Mouse (Mus musculus) heart, embryonic 14.5 days (tissue): ENCODE results near the gene Mzf1. TPM values are rescaled to one million over a fixed set of nuclear protein-coding genes. Genes with fewer than 3 reads are reported as not detected.
A peak's percentile ranks its signal among the peaks of the same experiment; 100 is the strongest.
"Not testable (repeated sequence)": the region's sequence is repeated elsewhere in the genome, so short reads cannot be mapped to it uniquely, and the experiment has no call there.

ENCODE experiments used
- ATAC-seq: fragments of 200-750 bp; cut with Nextera tagmentation; 2 replicates; pipeline ENCODE4 v1.8.0; 2017; ENCODE audit warnings: low read depth, moderate TSS enrichment; ENCODE audit not compliant: insufficient number of reproducible peaks, insufficient read depth, low FRiP score
- H3K27ac ChIP-seq, 2 experiments: fragments of 200-500 bp in 1 of 2; fragments of 300-500 bp in 1 of 2; sonication (generic) in 1 of 2; replicated peaks in 1 of 2; 2 replicates each; pipeline ENCODE4 v1.5.1; 2012 to 2014; ENCODE audit warnings: low read depth in 2 of 2, low read length in 2 of 2, control low read depth in 1 of 2, mild to moderate bottlenecking in 1 of 2, mixed read lengths in 1 of 2; ENCODE audit not compliant: control insufficient read depth in 1 of 2, insufficient read depth in 1 of 2
- H3K27me3 ChIP-seq: fragments of 300-500 bp; sonication (generic); 2 replicates; pipeline ENCODE4 v1.6.1; 2014; ENCODE audit warnings: mild to moderate bottlenecking, low read length, control low read depth; ENCODE audit not compliant: control insufficient read depth, insufficient read depth
- H3K36me3 ChIP-seq: fragments of 300-500 bp; sonication (generic); 2 replicates; pipeline ENCODE4 v1.6.1; 2014; ENCODE audit warnings: mild to moderate bottlenecking, control low read depth, low read length, mixed read lengths; ENCODE audit not compliant: control insufficient read depth, insufficient read depth
- H3K4me1 ChIP-seq, 2 experiments: fragments of 200-500 bp in 1 of 2; fragments of 300-500 bp in 1 of 2; sonication (generic) in 1 of 2; 2 replicates each; pipeline ENCODE4 v1.6.1; 2012 to 2014; ENCODE audit warnings: low read length in 2 of 2, control low read depth in 1 of 2, mixed read lengths in 1 of 2; ENCODE audit not compliant: control insufficient read depth in 2 of 2, insufficient read depth in 2 of 2
- H3K4me2 ChIP-seq: fragments of 300-500 bp; sonication (generic); 2 replicates; pipeline ENCODE4 v1.6.1; 2014; ENCODE audit warnings: mild to moderate bottlenecking, low read length
- H3K4me3 ChIP-seq, 2 experiments: fragments of 200-500 bp in 1 of 2; fragments of 300-500 bp in 1 of 2; sonication (generic) in 1 of 2; 2 replicates each; pipeline ENCODE4 v1.5.1; 2012 to 2014; ENCODE audit warnings: low read length in 2 of 2, mild to moderate bottlenecking in 2 of 2, control low read depth in 1 of 2, low read depth in 1 of 2, moderate library complexity in 1 of 2; ENCODE audit not compliant: control insufficient read depth in 1 of 2, insufficient read depth in 1 of 2
- H3K9ac ChIP-seq: fragments of 300-500 bp; sonication (generic); 2 replicates; pipeline ENCODE4 v1.6.1; 2014; ENCODE audit warnings: mild to moderate bottlenecking, low read length
- H3K9me3 ChIP-seq: fragments of 300-500 bp; sonication (generic); 2 replicates; pipeline ENCODE4 v1.6.1; 2016; ENCODE audit warnings: low read length, control low read depth; ENCODE audit not compliant: control insufficient read depth
- WGBS: fragments of 180-500 bp; shearing (Covaris S2); extraction: QIAGEN DNeasy Blood & Tissue Kit; methylation state at CpG from one replicate; pipeline ENCODE4 v1.1.7; 2014; 5-methylcytosine and 5-hydroxymethylcytosine counted together
- polyA plus RNA-seq: library from polyadenylated mRNA; unstranded; fragments of >200 nt; fragmentation: Nextera tagmentation; extraction: Ambion mirVana; gene quantifications from 2 replicates; pipeline ENCODE4 v1.2.1, GENCODE M21; 2014

Gene Mzf1
- 1.4 and 1.8 TPM in 2 replicates for polyA plus RNA-seq

GRCm38 (mm10) chr7:13054287-13055010 lies at the start of gene Mzf1:
TSS of gene Mzf1 (minus strand) at chr7:13054764.
- peak; percentile 93 for ATAC-seq
- H3K9ac ChIP-seq, result peak within 1 kb of the TSS; percentile 77
- WGBS, result under 1% methylated on average over 41 of the region's 41 CpGs
- no peaks in the 10 kb centered on the region for H3K9me3 ChIP-seq
- peak within 1 kb of the TSS; percentile 69 for H3K4me2 ChIP-seq
- H3K27me3 ChIP-seq, result no peaks in the 10 kb centered on the region
- peak within 1 kb of the TSS; percentile 80 to 90 for H3K27ac ChIP-seq
- 0 out of 2 replicates have a peak, but pooled peaks cover 4% of the 10 kb centered on the region for H3K36me3 ChIP-seq
- H3K4me1 ChIP-seq, result peaks cover 0 to 4% of the 10 kb centered on the region in 2 experiments; a peak in 1 of 4 replicates
- peak within 1 kb of the TSS; percentile 64 to 92 for H3K4me3 ChIP-seq

GRCm38 (mm10) chr7:13095073-13095472 lies 40.5 kb upstream of the Mzf1 start, which contains the start of gene Vmn1r85:
TSS of gene Vmn1r85 (minus strand) at chr7:13095173.
- ATAC-seq, result no peak
- Histone ChIP-seq H3K9ac (no peak within 1 kb of the TSS), H3K27ac (no peak within 1 kb of the TSS), H3K4me1 (no peaks in the 10 kb centered on the region), H3K9me3 (no peaks in the 10 kb centered on the region), H3K36me3 (no peaks in the 10 kb centered on the region), H3K4me2 (no peak within 1 kb of the TSS), H3K27me3 (no peaks in the 10 kb centered on the region), H3K4me3 (no peak within 1 kb of the TSS)
- 47% methylated on average over 3 of the region's 3 CpGs for WGBS

- no peak overlapping the region for H3K27ac ChIP-seq
- H3K4me3 ChIP-seq, result no peak overlapping the region
- H3K9ac ChIP-seq, result no peak overlapping the region
- H3K4me1 ChIP-seq, result no peaks in the 10 kb centered on the region
- H3K4me2 ChIP-seq, result no peak overlapping the region
- no peak for ATAC-seq
- H3K36me3 ChIP-seq, result no peaks in the 10 kb centered on the region
- WGBS, result 46% methylated on average over 5 of the region's 5 CpGs
- H3K27me3 ChIP-seq, result no peaks in the 10 kb centered on the region
- no peaks in the 10 kb centered on the region for H3K9me3 ChIP-seq
Observed at GRCm38 (mm10) chr7:13072293-13072692, 17.7 kb upstream of the Mzf1 start.

DNA sequence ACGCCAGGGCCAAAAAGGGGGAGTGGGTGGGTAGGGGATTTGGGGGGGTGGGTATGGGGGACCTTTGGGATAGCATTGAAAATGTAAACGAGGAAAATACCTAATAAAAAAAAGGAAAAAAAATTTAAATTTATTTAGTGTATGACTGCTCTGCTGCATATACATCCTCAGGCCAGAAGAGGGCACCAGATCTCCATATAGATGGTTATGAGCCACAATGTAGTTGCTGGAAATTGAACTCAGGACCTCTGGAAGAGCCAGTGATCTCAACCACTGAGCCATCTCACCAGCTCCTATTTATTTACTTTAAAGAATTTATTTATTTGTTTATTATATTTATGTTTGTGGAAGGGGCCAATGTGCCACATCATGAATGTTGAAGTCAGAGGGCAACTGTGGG lies 8.8 kb upstream of the Mzf1 start:
- H3K36me3 ChIP-seq, ATAC-seq, H3K9ac ChIP-seq, H3K27me3 ChIP-seq, H3K4me2 ChIP-seq, H3K4me1 ChIP-seq, H3K4me3 ChIP-seq, H3K27ac ChIP-seq, H3K9me3 ChIP-seq: not testable (repeated sequence)
- WGBS, result 66% methylated on average over 2 of the region's 2 CpGs

DNA sequence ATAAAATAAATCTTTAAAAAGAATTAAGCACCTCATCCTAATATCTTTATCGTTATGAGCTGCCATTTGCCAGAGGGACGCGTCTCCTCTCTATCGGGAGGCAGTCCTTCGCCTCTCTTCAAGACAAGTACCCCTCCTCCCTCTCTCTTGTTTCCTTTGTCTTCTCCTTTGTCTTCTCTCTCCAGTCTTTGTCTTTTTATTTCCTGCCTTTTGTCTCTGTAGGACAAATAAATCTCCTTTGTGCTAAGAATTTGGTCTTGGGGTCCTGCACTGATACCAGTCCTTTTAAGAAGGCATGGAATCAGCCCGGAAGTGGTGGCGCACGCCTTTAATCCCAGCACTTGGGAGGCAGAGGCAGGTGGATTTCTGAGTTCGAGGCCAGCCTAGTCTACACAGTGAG lies 5.0 kb upstream of the Mzf1 start:
- 88% methylated on average over 9 of the region's 9 CpGs for WGBS
- H3K27ac ChIP-seq, result no peak overlapping the region
- H3K9me3 ChIP-seq, result peaks cover 3% of the 10 kb centered on the region; the same call in 1 of the 2 replicates
- H3K4me2 ChIP-seq, result no peak overlapping the region
- H3K9ac ChIP-seq, result no peak overlapping the region
- H3K27me3 ChIP-seq, result no peaks in the 10 kb centered on the region
- no peaks in the 10 kb centered on the region for H3K36me3 ChIP-seq
- H3K4me3 ChIP-seq, result no peak overlapping the region
- no peak for ATAC-seq
- no peaks in the 10 kb centered on the region for H3K4me1 ChIP-seq

DNA sequence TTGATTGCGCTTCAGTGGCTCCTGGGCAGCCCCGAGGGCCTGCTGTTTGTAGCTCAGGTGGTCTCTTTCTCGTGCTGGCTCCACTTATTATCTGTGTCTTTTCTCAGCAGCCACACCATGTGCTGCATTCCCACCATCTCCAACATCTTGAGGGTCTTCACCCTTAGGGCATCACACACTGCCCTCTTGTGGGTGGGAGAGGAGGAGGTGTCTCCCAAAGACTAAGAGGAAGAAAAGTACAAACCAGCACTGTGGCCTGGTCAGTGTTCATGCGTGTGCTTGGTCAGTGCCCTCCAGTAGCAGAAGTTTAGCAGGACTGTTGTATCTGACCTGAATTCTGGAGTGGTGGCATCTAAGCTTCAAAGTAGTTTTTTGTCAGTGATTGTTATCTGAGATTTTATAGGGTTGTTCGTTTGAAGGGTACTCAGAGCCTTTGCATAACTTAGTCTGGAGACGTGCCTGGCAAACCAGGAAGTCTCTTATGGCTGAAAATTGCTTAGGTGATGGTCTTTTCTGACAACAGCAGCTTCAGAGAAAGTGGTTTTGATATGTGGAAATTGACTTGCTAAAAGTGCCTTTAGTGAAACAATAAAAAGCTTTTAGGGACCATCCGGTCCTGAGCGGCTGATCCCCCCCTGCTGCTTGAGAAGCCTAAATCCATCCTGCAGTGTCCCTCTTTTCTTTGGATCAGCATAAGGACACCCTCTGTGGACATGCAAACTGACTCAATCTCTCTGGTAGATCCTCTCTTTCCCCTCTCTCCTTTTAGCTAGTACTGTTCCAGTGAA lies 2.5 kb upstream of the Mzf1 start:
- Histone ChIP-seq H3K4me1 (peaks cover 0 to 4% of the 10 kb centered on the region in 2 experiments; a peak in 1 of 4 replicates), H3K9me3 (no peaks in the 10 kb centered on the region), H3K4me2 (no peak overlapping the region), H3K27ac (no peak overlapping the region), H3K4me3 (no peak overlapping the region), H3K36me3 (no peaks in the 10 kb centered on the region), H3K27me3 (no peaks in the 10 kb centered on the region), H3K9ac (no peak overlapping the region)
- no peak for ATAC-seq
- 60% methylated on average over 8 of the region's 8 CpGs for WGBS

DNA sequence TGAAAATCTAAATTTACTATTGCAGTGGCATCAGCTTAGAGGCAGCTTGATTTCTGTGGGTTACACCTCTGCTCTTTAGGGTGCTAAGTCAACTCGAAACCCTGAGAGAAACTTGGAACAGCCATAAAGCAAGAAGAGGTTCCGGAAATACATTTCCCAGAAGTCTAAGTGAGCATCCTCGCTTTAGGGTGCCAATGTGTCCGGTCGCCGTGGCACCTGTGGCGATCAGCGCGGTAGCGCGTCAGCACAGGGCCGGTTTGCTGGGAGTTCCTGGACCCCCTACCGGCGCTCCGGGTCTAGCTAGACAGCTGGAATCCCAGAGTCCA lies 640 bp downstream of the Mzf1 start:
- peak overlapping the region; percentile 77 for H3K9ac ChIP-seq
- no peaks in the 10 kb centered on the region for H3K27me3 ChIP-seq
- H3K36me3 ChIP-seq, result 0 out of 2 replicates have a peak, but pooled peaks cover 4% of the 10 kb centered on the region
- peak overlapping the region in 1 of 2 experiments; percentile 80; a peak in 2 of 4 replicates for H3K27ac ChIP-seq
- peak overlapping the region; percentile 69 for H3K4me2 ChIP-seq
- 3% methylated on average over 15 of the region's 15 CpGs for WGBS
- H3K4me1 ChIP-seq, result peaks cover 0 to 4% of the 10 kb centered on the region in 2 experiments; a peak in 1 of 4 replicates
- H3K9me3 ChIP-seq, result no peaks in the 10 kb centered on the region
- H3K4me3 ChIP-seq, result peak overlapping the region; percentile 64 to 92
- no peak for ATAC-seq
